Mouse (Mus musculus) limb, embryonic 15.5 days (tissue): Measurements from ENCODE around the gene Adam11. TPM values are rescaled to one million over a fixed set of nuclear protein-coding genes. Genes with fewer than 3 reads are reported as not detected.

Experiments
- ATAC-seq: fragments of 200-750 bp; cut with Nextera tagmentation; 2 replicates; pipeline ENCODE4 v1.8.0; 2017; ENCODE audit warnings: low read depth, moderate TSS enrichment; ENCODE audit not compliant: insufficient number of reproducible peaks, low FRiP score, low TSS enrichment
- H3K27ac ChIP-seq: fragments of 300-500 bp; sonication (generic); 2 replicates; pipeline ENCODE4 v1.5.1; 2015; ENCODE audit warnings: moderate library complexity, mild to moderate bottlenecking, inconsistent platforms
- H3K27me3 ChIP-seq: fragments of 300-500 bp; sonication (generic); 2 replicates; pipeline ENCODE4 v1.6.1; 2015; ENCODE audit warnings: inconsistent platforms
- H3K36me3 ChIP-seq: fragments of 300-500 bp; sonication (generic); 2 replicates; pipeline ENCODE4 v1.6.1; 2015; ENCODE audit warnings: inconsistent platforms
- H3K4me1 ChIP-seq: fragments of 300-500 bp; sonication (generic); 2 replicates; pipeline ENCODE4 v1.6.1; 2015; ENCODE audit warnings: inconsistent platforms
- H3K4me2 ChIP-seq: fragments of 300-500 bp; sonication (generic); 2 replicates; pipeline ENCODE4 v1.6.1; 2015; ENCODE audit warnings: mild to moderate bottlenecking, inconsistent platforms
- H3K4me3 ChIP-seq: fragments of 300-500 bp; sonication (generic); 2 replicates; pipeline ENCODE4 v1.5.1; 2015; ENCODE audit warnings: mild to moderate bottlenecking, inconsistent platforms
- H3K9ac ChIP-seq: fragments of 300-500 bp; sonication (generic); 2 replicates; pipeline ENCODE4 v1.6.1; 2015; ENCODE audit warnings: inconsistent platforms
- H3K9me3 ChIP-seq: fragments of 300-500 bp; sonication (generic); 2 replicates; pipeline ENCODE4 v1.6.1; 2016; ENCODE audit warnings: inconsistent platforms
- WGBS: fragments of 180-500 bp; shearing (Covaris S2); methylation state at CpG from one replicate; pipeline ENCODE4 v1.1.7; 2015; 5-methylcytosine and 5-hydroxymethylcytosine counted together
- polyA plus RNA-seq: library from polyadenylated mRNA; unstranded; fragments of >200 nt; fragmentation: Nextera tagmentation; extraction: Ambion mirVana; gene quantifications from 2 replicates; pipeline ENCODE4 v1.2.1, GENCODE M21; 2015

Adam11 gene
- polyA plus RNA-seq, 1 experiment from 2014 or later = 5.1 TPM

GRCm38 (mm10) chr11:102781523-102781922, 20.3 kb downstream of the Adam11 start:
- Histone ChIP-seq H3K27ac (no peak overlapping the region), H3K4me2 (no peak overlapping the region), H3K36me3 (peaks cover 4% of the 10 kb centered on the region), H3K4me3 (no peak overlapping the region), H3K4me1 (peaks cover 37% of the 10 kb centered on the region), H3K27me3 (0 out of 2 replicates have a peak, but pooled peaks cover 6% of the 10 kb centered on the region), H3K9me3 (no peaks in the 10 kb centered on the region), H3K9ac (no peak overlapping the region)
- no peak for ATAC-seq
- WGBS = 84% methylated on average over 4 of the region's 4 CpGs

- Histone ChIP-seq H3K4me2 (no peak overlapping the region), H3K9ac (no peak overlapping the region), H3K36me3 (no peaks in the 10 kb centered on the region), H3K27me3 (0 out of 2 replicates have a peak, but pooled peaks cover 6% of the 10 kb centered on the region), H3K9me3 (no peaks in the 10 kb centered on the region), H3K27ac (no peak overlapping the region), H3K4me3 (no peak overlapping the region), H3K4me1 (peaks cover 21% of the 10 kb centered on the region; the same call in 1 of the 2 replicates)
- no peak for ATAC-seq
- 64% methylated on average over 6 of the region's 7 CpGs for WGBS
Measured at GRCm38 (mm10) chr11:102783443-102783842, 22.2 kb downstream of the Adam11 start.

- 57% methylated on average over 5 of the region's 5 CpGs for WGBS
- H3K27me3 ChIP-seq = no peaks in the 10 kb centered on the region
Measured at GRCm38 (mm10) chr11:102787688-102788177, 26.5 kb downstream of the Adam11 start.

DNA sequence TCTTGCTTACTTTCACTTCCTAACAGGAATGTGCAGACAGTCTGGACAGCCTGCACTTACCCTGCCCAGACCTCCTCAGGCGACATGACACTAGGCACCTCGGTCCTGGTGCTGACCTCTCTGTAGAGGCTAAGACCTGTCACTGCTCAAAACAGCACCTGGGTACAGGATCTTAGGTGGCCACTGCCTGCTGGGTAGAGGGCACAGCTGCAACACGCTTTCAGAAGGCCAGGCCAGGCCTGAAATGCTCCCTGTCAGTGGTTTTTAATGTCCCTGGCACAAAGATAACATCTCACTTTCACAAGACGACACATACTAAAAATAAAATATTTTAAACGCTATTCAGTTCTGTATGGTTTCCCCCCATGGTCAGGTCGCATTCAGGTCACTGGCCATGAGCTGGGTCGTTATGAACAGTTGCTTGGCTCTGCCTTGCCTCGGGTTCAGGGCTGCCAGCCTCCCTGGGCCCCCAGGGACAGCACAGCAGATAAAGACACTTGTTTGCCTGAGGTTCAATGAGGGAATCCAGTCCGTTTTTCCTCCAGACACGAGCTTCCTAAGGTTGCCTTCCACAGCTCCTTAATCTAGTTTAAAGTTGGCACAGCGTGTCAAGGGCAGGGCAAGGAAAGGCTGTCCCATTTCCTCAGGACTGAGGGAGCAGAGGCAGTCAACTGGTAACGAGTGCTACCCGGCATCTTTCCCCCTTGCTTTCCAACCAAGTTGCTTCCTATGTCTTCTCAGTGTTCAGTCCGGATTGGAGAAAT, 30.6 kb downstream of the Adam11 start:
- H3K27me3 ChIP-seq = no peaks in the 10 kb centered on the region
- 51% methylated on average over 14 of the region's 14 CpGs for WGBS
- no peaks in the 10 kb centered on the region for H3K9me3 ChIP-seq

More at GRCm38 (mm10) chr11:102787688-102788177, 26.5 kb downstream of the Adam11 start:
- no peak for ATAC-seq
- Histone ChIP-seq H3K4me3 (no peak overlapping the region), H3K4me1 (peaks cover 10% of the 10 kb centered on the region), H3K36me3 (no peaks in the 10 kb centered on the region), H3K27ac (no peak overlapping the region), H3K9ac (no peak overlapping the region), H3K9me3 (no peaks in the 10 kb centered on the region), H3K4me2 (no peak overlapping the region)

GRCm38 (mm10) chr11:102794157-102794556, 32.9 kb downstream of the Adam11 start:
- no peak for ATAC-seq
- peaks cover 28% of the 10 kb centered on the region; the same call in 1 of the 2 replicates for H3K36me3 ChIP-seq
- 40% methylated on average over 8 of the region's 8 CpGs for WGBS
- H3K4me1 ChIP-seq = peaks cover 10% of the 10 kb centered on the region
- H3K4me3 ChIP-seq = no peak overlapping the region
- H3K4me2 ChIP-seq = no peak overlapping the region
- H3K9me3 ChIP-seq = no peaks in the 10 kb centered on the region
- no peaks in the 10 kb centered on the region for H3K27me3 ChIP-seq
- H3K27ac ChIP-seq = no peak overlapping the region
- H3K9ac ChIP-seq = no peak overlapping the region

More for the DNA sequence above, 30.6 kb downstream of the Adam11 start:
- ATAC-seq = no peak
- Histone ChIP-seq H3K4me3 (no peak overlapping the region), H3K9ac (no peak overlapping the region), H3K27ac (no peak overlapping the region), H3K36me3 (peaks cover 13% of the 10 kb centered on the region; the same call in 1 of the 2 replicates), H3K4me1 (peaks cover 10% of the 10 kb centered on the region), H3K4me2 (no peak overlapping the region)

- no peak for ATAC-seq
- Histone ChIP-seq H3K4me1 (0 out of 2 replicates have a peak, but pooled peaks cover 3% of the 10 kb centered on the region), H3K27me3 (no peaks in the 10 kb centered on the region), H3K4me2 (no peak overlapping the region), H3K4me3 (no peak overlapping the region), H3K36me3 (peaks cover 52% of the 10 kb centered on the region), H3K27ac (no peak overlapping the region), H3K9ac (no peak overlapping the region), H3K9me3 (no peaks in the 10 kb centered on the region)
- WGBS = 81% methylated on average over 5 of the region's 5 CpGs
Measured at GRCm38 (mm10) chr11:102803453-102803852, 42.2 kb downstream of the Adam11 start.

GRCm38 (mm10) chr11:102808246-102808645, 47.0 kb downstream of the Adam11 start:
- ATAC-seq = no peak
- 78% methylated on average over 5 of the region's 5 CpGs for WGBS
- no peaks in the 10 kb centered on the region for H3K27me3 ChIP-seq

GRCm38 (mm10) chr11:102810721-102811485, 49.7 kb downstream of the Adam11 start:
- no peak for ATAC-seq
- no peak overlapping the region for H3K4me3 ChIP-seq
- peaks cover 11% of the 10 kb centered on the region for H3K4me1 ChIP-seq
- H3K4me2 ChIP-seq = no peak overlapping the region
- H3K27ac ChIP-seq = no peak overlapping the region
- H3K9me3 ChIP-seq = no peaks in the 10 kb centered on the region
- WGBS = 45% methylated on average over 4 of the region's 4 CpGs
- no peak overlapping the region for H3K9ac ChIP-seq
- H3K27me3 ChIP-seq = no peaks in the 10 kb centered on the region
- no peaks in the 10 kb centered on the region for H3K36me3 ChIP-seq

More at GRCm38 (mm10) chr11:102808246-102808645, 47.0 kb downstream of the Adam11 start:
- no peak overlapping the region for H3K4me3 ChIP-seq
- no peak overlapping the region for H3K9ac ChIP-seq
- no peak overlapping the region for H3K4me2 ChIP-seq
- no peak overlapping the region for H3K27ac ChIP-seq
- H3K9me3 ChIP-seq = no peaks in the 10 kb centered on the region
- peaks cover 4% of the 10 kb centered on the region; the same call in 1 of the 2 replicates for H3K4me1 ChIP-seq
- peaks cover 14% of the 10 kb centered on the region for H3K36me3 ChIP-seq

DNA sequence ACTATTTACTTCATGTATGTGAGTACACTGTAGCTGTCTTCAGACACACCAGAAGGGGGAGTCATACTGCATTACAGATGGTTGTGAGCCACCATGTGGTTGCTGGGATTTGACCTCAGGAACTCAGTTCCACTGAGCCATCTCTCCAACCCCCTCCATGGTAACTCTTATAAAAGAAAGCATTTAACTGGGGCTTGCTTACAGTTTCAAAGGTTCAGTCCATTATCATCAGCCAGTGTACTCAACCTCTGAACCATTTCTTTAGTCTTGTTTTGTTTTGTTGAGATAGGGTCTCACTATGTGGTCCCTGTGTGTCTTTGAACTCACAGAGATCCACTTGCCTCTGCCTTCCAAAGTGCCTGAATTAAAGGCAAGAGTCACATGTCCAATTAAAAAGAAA, 53.6 kb downstream of the Adam11 start:
- Histone ChIP-seq H3K9me3 (no peaks in the 10 kb centered on the region), H3K9ac (no peak overlapping the region), H3K27me3 (no peaks in the 10 kb centered on the region), H3K27ac (no peak overlapping the region), H3K4me3 (no peak overlapping the region), H3K4me2 (no peak overlapping the region), H3K4me1 (peaks cover 31% of the 10 kb centered on the region), H3K36me3 (no peaks in the 10 kb centered on the region)
- no peak for ATAC-seq

DNA sequence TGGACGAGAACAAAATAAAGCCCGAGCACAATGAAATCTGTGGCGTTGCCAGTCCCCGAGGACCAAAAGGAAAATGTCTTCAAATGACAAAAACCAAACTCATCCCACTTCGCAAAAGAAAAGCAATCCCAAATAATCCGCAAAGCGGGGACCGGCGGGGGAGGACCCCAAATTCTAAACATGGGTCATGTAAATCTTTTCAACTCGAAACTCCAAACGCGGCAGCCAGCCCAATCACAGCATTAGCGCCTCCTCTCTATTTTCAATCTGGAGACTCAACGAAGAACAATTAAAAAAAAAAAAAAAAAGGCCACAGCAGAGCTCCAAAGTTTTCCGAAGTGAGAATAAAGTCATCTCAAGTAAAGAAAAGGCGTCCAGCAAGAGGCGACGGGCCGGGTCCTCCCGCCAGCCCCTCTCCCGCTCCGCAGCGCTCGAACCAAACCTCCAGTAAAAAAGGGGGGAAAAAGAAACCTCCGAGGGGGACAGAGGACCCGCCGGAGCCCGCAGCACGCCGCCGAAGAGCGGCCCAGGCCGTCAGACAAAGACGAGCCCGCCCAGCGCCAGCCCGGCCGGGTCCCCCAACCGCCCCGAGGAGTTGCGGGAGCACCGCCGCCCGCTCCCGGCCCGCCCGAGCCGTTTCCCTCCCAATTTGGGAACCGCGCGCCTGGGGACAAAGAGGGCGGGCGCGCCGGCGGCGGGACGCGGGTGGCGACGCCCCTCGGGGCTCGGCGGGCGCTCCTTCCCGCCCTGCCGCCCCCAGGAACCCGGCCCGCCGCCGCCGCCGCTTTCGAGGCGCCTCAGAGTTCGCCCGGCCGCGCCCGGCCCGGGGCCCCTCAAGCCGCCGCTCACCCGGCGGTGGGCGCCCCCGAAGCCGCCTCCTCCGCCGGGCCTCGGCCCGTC, 57.1 kb downstream of the Adam11 start:
- peak; percentile 36; the same call in 1 of the 2 replicates for ATAC-seq
- Histone ChIP-seq H3K27me3 (no peaks in the 10 kb centered on the region), H3K4me3 (peak overlapping the region; percentile 77), H3K9me3 (no peaks in the 10 kb centered on the region), H3K4me1 (peaks cover 29% of the 10 kb centered on the region), H3K36me3 (no peaks in the 10 kb centered on the region), H3K9ac (peak overlapping the region; percentile 92), H3K27ac (peak overlapping the region; percentile 99), H3K4me2 (peak overlapping the region; percentile 87)
- under 1% methylated on average over 78 of the region's 92 CpGs for WGBS
